Mouse (Mus musculus) liver (tissue): ENCODE results near the gene B230217C12Rik.

Source experiments
- DNase-seq: peaks from one replicate; pipeline ENCODE4 v3.0.0-alpha.2; 2020; ENCODE audit warnings: mixed read lengths

B230217C12Rik gene

DNA sequence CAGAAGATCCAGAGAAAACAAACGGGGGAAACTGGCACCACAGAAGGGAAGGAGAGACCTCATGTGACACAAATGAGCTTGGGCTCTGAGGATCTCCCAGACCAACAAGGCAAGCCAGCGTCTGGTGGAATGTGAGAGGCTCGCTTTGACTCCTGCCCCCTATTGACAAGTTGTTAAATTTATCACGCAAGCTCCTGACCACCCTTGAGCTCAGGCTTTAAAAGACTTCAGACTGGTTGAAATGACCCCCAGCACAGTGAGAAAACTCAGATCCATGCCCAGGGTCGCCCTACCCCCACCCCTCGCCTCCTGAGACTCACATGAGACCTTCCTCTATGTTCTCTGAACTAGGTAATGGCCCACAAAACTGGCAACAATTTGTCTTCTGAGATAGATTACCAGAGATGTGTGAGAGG, at the start of gene B230217C12Rik:
B230217C12Rik (plus strand) TSS at position 242 of the 416 bp plus-strand sequence.
- no peak for DNase-seq

DNA sequence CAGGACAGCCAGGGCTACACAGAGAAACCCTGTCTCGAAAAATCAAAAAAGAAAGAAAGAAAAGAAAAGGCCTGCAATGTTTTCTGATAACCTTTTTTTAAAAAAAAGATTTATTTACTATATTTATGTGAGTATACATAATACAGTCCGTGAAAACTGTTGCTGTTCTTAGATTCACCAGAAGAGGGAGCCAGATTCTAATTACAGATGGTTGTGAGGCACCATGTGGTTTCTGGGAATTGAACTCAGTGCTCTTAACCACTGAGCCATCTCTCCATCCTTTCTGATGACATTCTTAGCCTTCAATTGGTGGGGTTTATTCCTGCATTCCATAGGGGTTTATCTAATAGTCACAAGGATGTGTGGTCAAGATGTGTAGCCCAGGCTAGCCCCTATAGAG, 47.4 kb upstream of the B230217C12Rik start:
- no peak for DNase-seq

DNA sequence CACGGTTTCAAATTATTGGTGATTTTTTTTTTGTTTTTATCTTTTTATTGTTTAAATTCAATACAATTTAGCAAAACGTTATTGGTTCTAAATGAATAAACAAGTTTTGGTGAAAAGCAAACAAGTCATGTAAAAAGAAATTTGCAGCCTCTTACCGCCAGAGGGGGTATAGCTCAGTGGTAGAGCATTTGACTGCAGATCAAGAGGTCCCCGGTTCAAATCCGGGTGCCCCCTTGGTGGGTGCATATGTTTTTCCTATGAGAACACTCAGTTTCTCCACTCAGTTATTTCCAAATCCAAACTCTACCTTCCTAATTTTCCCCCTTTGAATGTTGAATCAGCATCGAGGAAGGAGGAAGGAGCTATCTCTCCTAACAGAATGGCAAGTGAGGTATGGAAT, 43.7 kb upstream of the B230217C12Rik start:
- DNase-seq, result peak; percentile 78

DNA sequence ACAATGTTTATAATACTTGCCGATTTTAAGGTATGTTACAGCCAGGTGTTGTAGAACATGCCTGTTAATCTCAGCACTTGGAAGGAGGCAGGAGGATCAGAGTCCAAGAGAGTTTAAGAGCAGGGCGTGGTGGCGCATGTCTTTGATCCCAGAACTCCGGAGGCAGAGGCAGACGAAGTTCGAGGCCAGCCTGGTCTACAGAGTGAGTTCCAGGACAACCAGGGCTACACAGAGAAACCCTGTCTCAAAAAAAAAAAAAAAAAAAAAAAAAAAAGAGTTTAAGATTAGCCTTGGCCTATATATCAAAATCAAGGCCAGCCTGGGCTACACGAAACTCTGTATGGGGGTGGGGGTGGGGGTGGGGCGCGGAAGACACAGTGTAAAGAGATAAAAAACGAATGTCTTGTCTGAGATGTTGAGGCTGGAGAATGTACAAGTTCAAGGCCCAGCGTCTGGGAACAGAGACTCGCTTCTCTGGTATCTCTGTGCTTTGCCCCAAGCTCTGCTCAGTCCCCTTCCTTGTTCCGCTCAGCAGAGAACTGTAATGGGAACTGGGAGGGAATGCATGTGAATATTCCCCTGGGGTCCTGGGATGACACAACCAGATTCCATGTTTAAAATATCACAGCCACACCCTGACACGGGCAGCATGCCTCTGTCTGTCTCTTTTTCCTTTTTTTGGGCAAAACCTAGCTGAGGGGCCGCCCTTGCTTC, 43.1 kb upstream of the B230217C12Rik start:
- DNase-seq, result no peak

DNA sequence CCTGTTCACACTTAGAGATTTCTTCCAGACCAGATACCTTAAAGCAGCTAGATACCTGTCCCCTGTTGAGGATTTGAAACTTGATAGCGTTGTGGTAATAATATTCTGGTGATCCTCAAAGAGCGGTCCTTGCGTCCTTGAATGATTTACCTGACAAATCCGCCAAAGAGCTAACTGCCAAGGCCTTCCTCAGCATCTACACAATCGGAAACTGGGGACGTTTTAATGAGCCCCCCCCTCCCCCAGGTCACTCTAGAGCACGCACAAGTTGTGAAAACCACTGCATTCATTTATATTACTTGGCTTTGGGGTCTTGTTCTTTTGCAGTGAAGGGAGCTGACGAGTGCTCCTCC, 42.5 kb upstream of the B230217C12Rik start:
- DNase-seq, result no peak

DNA sequence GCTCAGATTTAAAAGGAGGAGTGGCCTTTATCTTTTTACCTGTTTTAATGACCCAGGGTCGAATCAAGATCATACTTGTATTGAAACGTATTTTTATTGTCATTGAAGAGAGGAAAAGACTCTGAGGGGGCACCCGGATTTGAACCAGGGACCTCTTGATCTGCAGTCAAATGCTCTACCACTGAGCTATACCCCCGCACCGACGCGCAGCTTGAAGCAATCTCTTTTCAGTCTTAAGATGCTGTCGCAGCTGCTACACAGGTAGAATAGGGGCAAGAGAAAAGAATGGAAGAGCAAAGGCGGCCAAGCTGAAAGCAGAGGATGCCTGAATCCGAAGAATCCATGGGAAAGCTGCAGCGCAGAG, 41.8 kb upstream of the B230217C12Rik start, which contains the start of gene Lasp1:
Lasp1 (plus strand) TSS at position 219 of the 364 bp plus-strand sequence.
- peak; percentile 84 for DNase-seq

DNA sequence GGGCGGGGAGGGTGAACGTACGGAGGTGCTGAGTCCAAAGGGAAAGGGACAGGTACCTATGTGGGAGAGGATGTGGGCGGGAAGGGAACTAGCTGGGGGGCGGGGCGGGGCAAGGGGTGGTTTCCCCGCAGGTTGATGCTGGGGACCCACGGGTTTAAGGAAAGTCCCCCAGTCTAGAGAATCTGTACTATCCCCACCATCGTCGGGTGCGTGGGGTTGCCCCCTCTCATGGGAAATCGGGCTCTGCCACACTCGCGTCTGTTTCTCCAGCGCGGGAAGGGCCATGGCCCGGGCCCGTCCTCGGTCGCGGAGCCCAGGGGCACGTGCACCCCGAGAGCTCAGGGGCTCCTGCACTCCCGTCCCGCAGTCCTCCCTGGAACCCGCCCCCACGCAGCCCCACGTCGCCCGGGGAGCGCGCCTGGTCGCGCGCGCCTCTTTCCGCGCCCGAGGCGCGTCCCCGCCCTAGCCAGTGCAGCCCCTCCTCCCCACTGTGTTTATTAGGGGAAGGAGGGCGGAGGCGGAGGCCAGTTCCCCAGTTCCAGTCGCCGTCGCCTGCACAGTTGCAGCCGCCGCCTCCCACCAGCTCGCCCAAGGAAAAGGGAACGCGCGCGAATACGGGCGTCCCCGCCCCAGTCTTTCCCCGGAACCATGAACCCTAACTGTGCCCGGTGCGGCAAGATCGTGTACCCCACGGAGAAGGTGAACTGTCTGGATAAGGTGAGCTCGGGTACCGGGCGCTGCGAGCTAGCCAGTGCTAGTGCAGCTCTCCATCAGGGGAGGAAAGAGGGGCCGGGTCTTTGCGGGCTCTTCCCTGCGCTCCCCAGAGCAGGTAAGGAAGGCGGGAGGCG, 41.2 kb upstream of the B230217C12Rik start:
- DNase-seq, result peak; percentile 80

DNA sequence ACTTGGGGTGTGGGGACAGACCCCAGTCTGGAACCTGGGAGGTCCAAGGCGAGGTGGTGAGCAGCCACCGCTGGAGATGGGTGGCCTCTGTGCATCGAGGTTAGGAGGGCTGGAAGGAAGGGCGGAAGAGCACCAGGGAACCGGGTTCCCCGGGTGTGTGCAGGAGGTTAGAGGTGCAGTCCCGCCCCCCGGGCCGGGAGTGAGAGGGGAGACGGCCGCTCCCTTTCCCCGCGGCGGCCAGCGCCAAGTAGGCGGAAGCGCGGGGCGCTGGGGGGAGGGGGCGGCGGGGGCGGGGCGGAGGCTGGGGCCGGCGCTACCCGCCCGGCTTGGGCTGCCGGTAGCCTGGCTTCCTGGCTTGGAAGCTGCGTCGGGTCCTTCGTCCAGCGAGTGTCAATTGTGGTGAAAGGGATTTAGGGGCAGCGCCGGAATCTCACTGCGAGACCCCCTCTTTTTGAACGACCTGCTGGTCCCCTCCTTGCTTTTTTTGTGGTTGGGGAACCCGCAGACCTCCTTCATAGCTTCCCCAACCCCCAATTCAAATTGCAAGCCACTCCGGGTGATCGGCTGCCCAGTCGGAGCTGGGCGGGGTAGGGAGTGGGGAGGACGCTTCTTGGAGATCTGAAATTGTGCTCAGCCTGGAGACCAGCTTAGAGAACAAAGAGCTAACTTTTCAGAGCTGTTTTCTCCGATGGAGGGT, 40.4 kb upstream of the B230217C12Rik start:
- DNase-seq, result peak; percentile 78

DNA sequence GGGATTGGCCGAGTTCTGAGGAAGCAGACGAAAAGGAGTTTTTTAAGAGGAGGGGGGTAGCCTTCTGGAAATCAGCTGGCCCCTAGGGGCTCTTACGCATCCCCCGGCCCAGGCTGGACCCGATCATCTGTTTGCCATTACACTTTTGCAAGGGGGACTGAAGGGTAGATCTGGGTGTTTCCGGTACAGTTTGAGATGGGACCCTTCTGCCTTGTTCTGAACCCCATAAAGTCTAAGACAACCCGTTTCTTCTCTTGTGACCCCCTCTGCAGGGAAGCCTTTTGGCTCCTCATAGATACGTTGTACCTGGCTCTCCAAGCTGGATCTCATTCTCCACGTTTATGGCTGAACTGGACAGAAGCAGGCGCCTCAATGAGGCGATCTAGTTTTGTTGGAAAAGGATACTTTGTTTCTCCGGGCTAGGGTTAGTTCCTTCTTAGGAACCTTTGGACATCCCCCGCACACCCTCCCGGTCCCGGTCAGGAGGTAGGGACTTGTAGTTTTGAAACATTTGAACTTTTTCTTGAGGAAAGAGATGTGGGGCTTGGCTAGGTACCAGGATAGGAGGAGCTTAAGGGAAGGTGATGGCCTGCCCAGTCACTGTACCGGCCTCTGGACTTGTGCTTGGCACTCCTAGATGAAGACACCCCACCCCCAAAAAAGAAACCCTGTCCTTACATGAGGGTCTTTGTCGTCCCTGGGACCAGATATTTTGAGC, 39.7 kb upstream of the B230217C12Rik start:
- no peak for DNase-seq

DNA sequence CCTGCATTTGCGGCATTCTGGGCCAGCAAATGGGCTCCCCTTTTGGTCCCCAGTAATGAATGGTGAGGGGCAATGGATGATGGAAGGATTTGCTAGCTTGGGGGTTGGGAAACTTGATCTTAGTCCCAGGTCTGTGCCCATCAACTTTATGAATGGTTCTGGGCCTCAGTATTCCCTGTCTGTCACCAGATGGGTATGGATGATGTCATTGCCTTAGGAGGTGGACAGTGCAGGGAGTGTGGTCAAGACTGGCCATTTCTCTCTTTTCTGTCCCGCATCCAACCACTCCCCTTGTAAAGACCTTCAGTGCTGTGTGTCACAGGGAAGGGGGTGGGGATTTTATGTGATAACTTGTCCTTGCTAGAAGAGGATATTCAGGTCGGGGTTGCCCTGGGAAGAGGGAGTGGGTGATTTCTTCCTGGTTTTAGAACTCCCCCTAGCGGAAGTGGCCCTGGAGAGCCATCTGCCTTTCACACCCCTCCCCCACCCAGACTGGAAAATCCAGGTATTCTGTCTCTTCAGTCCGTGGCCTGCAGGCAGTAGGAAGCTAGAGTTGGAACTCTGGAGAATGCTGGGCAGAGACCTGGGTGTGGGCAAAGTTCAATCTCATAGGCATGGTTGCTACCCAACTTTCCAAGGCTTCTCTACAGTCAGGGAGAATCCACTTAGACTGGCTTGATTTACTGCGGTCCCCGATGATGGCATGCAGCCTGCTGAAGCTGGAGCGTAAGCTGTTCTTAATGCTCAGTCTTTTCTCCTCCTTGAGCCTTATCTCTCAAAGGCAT, 39.0 kb upstream of the B230217C12Rik start:
- peak; percentile 52 for DNase-seq

DNA sequence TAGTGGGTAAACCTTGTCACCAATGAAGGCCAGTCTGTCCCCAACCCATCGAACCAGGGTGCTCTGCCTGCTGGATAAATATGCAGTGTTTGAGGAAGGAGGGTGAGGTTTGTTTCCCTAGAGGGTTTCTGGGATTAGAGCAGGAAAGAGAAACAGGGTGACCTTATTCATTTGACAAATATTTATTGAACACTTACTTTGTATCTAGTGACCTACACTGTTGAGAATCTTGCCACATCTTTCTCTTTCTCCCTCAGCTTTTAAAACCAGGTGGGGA, 38.4 kb upstream of the B230217C12Rik start:
- DNase-seq, result no peak

DNA sequence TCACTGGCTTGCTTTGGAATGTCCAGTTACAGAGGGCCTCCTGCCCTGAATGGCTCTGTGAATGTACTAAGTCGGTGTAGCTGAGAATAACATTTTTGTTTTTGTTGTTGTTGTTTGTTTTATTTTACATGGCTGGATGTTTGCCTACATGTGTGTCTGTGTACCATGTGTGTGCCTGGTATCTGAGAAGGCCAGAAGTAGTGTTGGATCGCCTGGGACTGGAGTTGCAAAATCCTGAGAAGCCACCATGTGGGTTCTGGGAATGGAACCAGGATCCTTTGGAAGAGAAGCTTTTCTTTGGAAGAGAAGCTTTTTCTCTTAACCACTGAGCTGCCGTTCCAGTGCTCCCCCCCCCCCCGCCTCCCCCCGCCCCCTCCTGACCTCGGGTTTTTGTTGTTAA, 38.1 kb upstream of the B230217C12Rik start:
- DNase-seq, result no peak

DNA sequence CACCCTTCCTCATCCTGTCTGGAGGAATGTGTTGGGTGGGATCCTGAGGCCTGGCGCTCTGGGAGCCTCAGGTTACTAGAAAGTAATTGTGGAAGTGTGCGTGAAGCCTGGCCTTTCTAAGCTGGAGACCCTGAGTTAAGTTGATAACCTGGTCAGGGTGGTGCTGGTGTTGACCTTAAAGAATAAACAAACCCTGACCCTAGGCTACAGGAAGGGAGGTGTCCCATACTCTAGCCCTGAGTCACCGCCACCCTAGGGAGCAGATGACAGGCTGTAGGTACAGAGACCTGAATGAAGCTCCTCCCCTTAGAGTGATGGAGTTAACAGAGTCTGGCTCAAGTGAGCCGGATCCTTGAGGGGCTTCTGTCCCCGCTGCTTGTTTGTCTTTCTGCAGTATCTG, 36.7 kb upstream of the B230217C12Rik start:
- no peak for DNase-seq

DNA sequence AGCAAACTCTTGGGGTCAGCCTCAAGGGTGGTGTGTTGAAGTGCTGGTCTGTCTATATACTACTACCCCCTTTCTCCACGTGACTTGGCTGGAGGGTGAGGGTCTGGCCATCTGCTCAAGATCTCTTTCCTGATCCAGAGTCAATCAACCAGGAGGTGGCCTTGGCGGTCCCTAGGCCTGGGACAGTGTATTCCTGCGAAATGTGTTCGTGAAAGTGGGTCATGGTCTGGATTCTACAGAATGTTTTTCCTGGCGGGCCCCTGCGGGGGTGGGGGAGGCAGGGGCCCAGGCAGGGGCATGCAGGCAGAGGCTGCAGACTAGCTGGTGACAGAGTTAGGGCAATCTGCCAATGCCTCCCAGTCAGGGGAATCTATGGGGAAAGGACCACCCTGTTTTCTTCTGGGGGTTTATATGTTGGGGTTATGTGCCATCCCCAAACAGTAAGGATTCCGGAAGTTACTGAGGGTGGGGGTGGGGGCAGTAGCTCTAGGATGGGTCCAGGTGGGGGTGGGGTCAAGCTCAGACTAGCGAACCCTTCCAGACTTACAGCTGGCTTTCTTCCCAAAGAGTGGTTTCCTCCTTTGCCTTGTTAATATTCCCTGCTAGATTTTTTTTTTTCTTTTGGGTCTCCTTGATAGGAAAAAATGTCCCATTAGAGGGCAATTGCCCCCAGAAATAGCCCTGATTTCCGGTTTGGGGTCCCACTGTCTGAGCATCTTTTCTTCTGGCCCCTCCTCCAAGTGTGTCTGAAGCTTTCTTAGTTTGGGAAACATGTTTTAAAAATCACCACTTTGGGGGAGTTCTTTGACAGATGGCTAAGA, 35.5 kb upstream of the B230217C12Rik start:
- no peak for DNase-seq

DNA sequence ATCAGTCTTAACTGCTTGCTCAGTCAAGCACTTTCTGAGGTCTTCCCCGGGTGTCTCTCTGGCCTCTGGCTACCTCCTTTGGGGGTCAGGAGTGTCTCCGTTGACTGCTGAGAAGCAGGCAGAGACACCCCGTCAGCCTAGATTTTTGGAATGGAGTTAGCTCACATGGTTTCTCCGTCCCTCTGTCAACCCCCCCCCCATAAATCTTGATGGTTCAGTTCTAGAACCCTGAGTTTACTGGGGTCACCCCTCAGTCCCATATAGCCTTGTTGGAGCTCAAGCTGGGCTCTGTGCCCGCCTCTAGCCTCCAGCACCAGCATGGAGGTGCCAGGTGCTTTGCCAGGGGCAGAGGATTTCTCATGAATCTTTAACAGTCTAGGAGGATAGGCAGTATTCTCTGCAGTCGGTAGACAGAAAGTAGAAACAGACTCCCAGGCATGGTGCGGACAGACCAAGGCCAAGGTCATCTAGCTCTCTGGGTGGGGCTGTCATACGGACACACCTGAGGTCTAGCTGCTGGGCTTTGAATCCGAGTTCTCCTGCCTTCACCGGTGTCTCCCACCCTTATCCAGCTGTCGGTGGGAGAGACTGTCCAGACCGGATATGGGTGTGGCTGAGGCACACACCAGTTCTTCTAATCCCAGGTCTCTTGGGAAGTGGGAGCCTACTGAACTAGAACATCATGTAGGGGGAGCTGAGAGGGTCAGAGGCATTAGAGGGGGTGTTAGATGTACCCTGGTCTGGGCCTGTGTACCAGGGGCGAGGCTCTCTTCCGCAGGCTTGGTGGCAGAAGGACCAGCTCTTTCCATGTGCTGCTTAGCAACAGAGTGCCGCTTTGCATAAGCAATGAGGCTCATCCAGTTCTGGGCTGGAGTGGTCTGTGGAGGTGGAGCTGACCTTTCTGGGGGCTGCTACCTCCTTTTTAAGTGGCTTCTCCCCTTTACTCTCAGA, 34.6 kb upstream of the B230217C12Rik start:
- DNase-seq, result no peak

DNA sequence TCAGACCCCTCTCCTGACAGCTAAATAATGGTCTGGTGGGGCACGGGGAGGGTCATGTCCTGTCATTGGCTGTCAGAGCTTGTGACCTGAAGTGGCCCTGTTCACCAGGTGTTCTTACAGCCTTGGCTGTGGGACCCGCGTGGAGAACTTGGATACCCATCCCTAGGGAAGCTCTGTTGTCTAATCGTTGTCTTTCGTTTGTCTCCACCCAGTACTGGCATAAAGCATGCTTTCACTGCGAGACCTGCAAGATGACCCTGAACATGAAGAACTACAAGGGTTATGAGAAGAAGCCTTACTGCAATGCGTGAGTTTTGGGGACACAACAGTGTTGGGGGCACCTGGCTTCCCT, 34.0 kb upstream of the B230217C12Rik start:
- no peak for DNase-seq

DNA sequence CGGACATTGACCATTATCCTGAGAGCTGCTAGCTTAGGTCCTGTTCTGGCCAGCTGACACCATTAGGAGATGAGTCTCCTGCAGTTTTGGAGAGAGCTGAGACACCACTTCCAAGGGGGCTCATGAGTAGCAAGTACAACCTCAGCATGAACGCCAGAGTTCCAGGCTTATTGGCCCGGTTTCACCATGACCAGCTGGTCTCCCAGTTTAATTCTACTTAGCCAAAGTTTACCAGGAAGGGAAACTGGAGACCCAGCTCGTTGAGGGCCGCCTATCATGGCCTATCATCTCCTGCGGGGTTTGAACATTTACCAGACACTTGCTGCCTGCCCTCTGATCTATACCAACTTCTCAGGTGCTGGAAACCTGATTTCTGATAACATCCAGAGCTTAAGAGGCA, 33.0 kb upstream of the B230217C12Rik start:
- no peak for DNase-seq

DNA sequence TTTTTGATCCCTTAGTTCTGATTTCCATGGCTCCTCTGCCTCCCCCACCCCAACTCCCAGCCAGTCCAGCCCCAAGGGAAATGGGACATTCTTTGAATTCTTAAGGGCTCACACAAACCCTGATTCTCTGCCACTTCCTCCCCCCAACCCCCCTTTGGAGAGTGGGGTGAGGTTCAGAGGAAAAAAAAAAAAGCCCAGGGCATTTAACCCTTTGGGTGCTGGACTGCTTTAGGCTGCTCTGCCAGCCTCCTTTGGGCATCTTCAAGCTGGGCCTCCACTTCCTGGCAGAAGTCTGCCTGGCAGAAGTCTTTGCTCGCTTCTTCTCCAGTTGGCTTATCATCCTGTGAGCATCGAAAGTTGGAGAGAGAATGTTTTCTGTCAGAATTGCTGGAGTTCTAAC, 32.5 kb upstream of the B230217C12Rik start:
- no peak for DNase-seq

DNA sequence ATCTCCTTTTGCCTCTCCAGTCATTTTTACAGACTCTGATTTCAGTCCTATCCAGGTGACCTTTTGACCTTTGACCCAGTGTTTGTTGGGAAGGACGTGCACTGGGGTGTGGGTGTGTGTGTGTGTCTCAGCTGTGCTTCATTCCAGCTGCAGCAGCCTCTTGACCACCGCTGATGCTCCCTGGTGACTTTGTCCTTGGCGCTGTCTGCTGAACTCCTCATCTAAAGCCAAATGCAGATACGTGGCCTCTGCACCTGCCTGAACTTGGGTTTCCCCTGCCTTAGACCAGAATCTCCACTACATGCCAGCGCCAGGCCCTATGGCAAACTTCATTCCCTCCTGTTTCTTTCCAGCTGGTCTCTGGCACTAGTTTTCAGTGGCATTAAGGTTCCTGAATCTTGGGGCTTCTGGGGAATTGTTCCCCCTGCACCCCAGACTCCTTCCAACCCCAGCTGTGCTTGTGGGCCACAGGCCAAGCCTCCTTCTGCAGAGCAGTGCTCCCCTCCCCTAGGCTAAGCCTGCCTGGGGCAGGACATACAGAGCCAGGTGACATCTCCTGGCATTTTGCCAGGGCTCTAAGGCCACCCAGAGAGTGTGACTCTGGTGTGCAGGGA, 31.9 kb upstream of the B230217C12Rik start:
- DNase-seq, result no peak
